Mouse (Mus musculus): ENCODE data around the gene Mark4.
A peak's percentile ranks its signal among the peaks of the same experiment; 100 is the strongest.

The Mark4 gene

DNA sequence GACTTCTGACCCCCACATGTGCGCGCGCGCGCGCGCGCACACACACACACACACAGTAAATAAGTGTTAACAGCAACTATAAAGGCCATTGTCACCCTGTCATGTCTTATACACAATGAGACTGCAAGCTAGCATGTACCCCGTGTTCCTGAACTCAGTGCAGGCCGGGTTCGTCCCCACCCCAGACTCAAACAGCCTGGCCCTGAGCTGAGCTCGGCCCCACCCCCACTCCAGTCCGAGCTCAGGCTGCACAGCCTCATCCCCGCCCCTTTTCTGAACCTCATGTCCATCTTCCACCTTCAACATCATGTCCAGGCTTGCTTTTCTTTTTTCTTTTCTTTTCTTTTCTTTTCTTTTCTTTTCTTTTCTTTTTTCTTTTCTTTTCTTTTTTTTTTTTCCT, 11.7 kb upstream of the Mark4 start:
- no peak for DNase-seq (ENCODE audit: low read depth, low spot score)

DNA sequence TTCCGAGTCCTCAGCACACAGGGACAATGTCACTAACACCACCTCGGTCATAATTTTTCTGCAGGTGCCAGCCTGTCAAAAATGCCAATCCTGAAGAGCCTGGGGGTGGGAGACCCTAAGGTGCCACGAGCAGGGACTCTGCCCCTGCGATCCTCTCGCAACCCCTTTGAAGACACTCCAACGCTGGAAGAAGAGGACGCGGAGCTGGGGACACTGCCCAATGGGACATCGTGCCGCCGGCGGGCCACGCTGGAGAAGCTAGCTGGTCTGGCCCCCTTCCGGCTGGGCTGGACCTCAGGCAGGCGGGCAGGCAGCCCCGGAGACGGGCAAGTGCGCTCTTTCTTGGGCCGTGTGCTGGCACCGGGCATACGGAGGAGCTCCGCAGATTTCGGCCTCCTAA, 10.8 kb upstream of the Mark4 start:
- no peak for DNase-seq (ENCODE audit: low read depth, low spot score)

DNA sequence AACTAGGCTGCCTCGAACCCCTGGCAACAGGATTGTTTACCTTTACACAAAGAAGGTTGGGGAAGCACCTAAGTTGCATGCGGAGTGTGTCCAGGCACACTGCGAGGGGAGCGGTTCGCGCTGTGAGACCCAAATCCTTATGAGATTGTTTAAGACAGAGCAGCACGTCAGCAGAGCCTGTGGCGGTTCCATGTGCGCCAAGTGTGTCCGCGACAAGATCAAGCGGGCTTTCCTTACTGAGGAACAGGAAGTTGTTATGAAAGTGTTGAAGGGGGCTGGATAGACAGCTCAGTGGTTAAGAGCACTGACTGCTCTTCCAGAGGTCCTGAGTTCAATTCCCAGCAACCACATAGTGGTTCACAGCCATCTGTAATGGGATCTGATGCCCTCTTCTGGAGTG, 9.7 kb upstream of the Mark4 start:
- no peak for DNase-seq (ENCODE audit: low read depth, low spot score)

GRCm38 (mm10) chr7:19467638-19468037, 9.0 kb upstream of the Mark4 start:
- no peak for DNase-seq (ENCODE audit: low read depth, low spot score)

DNA sequence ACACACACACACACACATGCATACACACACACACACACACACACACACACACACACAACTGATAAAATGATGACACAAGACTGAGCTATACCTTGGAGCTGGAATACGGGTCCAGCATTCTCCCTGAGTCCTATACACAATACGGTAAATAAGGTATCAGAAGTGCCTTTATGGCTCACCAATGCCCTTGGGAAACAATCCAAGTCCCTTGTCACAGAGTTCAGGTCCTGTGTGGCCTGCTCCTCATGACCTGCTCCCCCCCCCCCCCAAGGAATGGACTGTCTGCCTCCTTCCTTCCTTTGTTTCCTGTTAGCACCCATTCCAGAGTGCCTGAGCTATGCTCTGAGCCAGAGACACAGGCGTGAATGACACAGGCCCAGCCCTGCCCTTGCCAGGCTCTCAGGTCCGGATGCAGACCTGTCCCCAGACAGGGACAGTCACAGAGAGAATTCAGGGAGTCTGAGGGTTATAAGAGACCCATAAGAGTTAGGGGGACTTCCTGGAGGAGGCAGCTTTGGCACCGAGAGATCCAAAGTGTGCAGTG, 8.1 kb upstream of the Mark4 start:
- DNase-seq (ENCODE audit: low read depth, low spot score) = no peak

DNA sequence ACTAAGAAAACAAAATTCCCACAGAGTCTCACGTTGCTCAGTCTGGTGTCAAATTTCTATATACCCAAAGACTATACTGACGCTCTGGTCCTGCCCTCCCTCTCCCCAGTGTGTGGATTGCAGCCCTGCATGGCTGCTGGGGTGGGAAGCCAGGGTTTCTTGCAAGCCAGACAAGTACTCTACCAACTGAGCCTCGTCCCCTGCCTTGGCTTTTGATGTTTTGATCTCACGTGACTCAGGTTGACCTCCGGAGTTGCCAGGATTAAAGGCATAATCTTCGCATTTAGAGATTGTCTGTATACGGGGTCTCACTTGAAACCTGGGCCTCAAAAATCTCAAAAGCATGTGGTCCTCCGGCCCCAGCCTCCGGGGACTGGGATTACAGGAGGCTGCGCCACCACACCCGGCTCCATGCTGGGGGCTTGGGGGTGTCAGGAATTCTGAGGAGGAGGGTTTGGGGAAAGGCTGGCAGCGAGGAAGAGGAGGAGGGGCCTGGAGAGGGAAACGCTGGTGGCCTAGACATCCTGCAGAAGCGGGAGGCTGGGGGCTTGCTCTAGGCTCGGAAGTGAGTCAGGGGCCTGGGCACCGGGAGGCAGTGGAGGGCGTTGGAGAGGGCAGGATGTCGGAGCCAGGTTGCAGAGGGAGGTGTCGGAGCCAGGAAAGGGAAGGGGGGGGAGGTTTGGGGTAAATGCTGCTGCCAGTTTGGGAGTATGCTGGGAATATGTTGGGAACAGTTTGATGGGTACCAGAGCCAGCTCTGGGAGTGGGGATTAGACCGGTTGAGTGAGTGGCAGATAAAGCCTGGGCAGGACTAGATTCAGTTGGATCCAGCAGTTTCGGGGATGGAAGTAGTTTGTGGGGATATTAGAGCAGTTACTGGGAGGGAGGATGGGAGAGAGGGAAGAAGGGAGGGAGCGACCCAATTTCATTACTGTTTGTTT, 6.0 kb upstream of the Mark4 start:
- no peak for DNase-seq (ENCODE audit: low read depth, low spot score)

DNA sequence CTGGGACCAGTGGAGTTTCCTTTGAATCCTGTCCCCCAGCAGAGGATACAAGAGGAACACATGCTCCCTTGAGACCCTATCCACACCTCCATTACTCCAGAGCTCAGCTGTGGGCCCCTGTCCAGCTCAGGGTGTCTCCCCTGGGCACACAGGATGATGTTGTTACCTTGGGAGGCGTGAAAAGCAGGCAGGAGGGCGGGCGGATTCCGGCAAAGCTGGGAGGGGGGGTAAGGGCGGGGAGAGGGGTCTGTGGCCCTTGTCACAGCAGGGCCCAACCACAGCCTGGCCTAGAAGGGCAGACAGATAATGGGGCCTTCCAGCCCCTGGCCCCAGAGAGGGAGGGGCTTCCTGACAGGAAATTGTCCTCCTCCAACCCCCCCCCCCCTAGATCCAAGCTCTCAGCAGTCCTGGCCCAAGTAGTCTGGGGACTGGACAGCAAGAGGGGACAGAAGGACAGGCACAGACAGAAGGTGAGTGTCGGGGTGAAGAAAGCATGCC, 4.3 kb upstream of the Mark4 start, which contains the start of gene Exoc3l2:
TSS of gene Exoc3l2 (plus strand) at position 448 of the 498 bp plus-strand sequence.
- no peak for DNase-seq (ENCODE audit: low read depth, low spot score)

DNA sequence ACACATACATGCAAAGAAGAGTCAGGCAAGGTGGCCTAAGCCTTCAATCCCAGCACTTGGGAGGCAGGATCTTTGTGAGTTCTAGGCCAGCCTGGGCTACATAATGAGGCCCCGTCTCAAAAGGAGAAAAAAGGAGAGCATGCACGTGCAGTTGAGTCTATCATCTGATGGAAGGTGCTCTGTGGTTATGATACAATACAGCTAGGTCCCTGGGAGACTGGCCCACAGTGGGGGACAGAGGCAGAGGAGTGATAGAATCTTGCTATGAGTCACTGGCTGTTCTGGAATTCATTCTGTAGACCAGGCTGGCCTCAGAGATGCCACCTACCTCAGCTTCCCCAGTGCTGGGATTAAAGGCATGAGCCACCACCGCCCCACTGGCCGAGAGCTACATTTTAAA, 3.8 kb upstream of the Mark4 start:
- DNase-seq (ENCODE audit: low read depth, low spot score) = no peak

DNA sequence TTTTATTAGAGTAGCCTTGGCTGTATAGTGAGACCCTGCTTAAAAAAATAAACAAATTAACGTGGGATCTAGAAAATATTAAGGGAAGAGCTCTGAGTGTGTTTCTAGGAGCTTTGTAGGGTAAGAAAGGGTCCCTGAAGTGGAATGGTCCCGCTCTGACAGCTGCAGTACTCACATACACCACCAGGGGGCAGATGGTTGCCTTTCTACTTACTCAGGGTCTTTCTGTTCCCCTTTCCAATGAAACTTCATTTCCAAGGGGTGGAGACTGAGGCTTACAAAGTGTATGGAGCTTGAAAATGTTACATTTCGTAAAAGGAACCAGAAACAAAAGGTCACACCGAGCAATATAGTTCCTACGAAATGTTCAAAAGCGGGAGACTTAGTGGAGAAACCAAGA, 2.9 kb upstream of the Mark4 start:
- peak; percentile 80 for DNase-seq (ENCODE audit: low read depth, low spot score)

- no peak for DNase-seq (ENCODE audit: low read depth, low spot score)
Measured at GRCm38 (mm10) chr7:19460500-19460899, 1.9 kb upstream of the Mark4 start.

DNA sequence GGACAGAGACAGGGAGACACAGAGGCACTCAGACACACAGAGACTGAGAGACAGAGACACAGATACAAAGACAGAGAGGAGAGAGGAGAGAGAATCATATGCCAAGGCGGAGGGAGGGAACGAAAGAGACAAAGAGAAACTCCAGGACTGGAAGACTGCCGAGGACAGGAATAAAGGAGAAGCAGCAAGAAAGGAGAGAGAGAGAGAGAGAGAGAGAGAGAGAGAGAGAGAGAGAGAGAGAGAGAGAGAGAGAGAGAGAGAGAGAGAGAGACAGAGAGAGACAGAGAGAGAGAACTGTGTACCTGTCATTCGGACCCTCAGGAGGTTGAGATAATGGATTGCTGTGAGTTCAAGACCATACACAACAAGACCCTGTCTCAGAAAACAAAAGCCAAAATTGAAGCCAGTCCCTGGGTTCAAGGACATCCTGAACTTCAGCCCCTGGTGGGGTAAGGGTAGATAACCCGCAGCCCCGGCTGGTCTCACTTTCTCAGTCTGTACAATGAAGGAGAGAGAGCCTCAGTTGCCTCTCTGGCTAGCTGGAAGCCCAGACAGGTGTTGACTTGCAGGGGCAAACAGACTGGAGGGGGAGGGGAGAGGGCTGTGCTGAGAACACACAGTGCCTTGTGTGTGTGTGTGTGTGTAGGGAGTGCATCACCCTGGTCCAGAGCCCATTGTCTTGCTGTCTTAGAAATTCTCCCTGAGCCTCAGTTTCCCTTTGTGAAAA, 686 bp upstream of the Mark4 start:
- DNase-seq (ENCODE audit: low read depth, low spot score) = peak; percentile 14

GRCm38 (mm10) chr7:19458072-19458486, 542 bp downstream of the Mark4 start:
- peak; percentile 74 for DNase-seq (ENCODE audit: low read depth, low spot score)

DNA sequence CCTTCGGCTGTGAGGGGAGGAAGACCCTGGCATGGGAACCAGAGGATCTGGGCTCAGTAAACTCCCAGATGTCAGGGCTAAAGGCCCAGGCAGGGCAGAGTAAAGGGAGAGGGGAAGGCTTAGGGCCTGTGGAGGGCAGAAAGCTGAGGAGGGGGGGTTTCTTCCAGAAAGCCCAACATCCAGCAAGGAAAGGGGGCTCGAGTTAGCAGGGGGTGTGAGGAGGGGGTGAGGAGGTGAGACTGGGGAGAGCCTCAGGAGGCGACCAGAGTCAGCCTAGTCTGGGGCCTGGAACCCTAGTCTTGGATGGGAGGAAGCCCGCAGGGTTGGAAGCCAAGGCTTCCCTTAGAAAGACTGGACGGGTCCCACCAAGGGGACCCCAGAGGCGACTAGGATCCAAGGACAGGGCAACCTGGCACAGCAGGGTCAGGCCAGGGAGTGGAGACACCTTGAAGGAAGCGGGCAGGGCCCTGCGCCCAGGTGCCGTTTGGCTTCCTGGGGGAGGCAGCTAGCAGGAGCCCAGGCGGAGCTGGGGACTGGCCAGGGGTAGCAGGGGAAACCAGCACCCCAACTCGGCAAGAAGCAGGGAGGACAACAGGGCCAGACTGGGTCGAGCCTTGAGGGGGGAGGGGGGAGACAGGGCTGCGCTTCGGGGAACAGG, 1.1 kb downstream of the Mark4 start:
- DNase-seq (ENCODE audit: low read depth, low spot score) = no peak

DNA sequence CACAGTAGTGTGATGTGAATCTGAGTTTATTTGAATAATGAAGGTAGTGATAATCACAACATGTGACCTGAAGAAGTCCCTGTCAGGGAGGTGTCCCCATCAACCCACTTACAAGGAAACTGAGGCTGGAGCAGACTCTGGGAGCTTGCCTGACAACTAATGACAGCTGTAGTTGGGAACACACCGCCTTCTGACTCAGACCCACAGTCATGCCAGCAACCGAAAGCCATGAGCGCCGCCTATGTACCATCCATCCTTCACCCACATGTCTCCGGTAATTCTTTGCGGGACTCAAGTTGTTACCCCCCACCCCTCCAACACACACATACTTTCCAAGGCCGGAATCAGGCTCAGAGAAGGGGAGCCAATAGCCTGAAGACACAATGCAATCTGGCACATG, 2.0 kb downstream of the Mark4 start:
- no peak for DNase-seq (ENCODE audit: low read depth, low spot score)

- DNase-seq (ENCODE audit: low read depth, low spot score) = no peak
Measured at GRCm38 (mm10) chr7:19455819-19456495, 2.7 kb downstream of the Mark4 start.

GRCm38 (mm10) chr7:19455186-19455585, 3.4 kb downstream of the Mark4 start:
- no peak for DNase-seq (ENCODE audit: low read depth, low spot score)

DNA sequence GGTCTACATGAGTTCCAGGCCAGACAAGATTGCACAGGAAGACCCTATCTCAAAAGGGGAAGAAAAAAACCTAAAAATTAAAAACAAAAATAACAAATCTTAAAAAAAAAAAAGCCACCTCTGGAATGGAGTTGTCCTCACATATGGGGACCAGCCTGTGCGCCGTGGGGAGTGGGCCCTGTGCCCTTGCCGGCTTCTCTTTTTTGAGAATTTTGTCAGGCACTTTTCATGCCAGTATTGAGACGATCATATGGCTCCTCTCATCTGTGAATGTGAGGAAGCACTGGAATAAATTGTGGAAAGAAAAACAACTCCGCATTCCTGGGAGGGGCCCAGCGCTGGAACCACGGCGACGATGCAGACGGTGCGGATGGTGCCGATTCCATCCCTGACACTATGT, 9.5 kb downstream of the Mark4 start:
- no peak for DNase-seq (ENCODE audit: low read depth, low spot score)

DNA sequence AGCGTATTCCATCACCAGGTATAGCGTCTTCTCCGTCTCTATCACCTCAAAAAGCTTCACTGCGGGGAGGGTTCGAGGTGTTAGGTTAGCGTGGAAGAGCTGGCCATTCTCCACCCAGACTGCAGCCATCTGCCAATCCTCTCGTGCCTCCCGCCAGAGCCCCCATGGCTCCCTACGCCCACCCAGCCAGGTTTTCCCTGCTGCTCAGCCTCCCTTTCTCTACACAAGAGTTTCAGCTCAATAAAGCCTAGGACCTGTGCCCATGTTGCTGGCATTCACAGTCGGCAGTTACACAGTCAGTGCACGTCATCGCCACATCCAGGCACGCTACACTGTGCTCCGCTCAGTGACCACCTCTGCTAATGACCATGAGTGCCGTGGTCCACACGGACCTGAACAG, 10.9 kb downstream of the Mark4 start:
- no peak for DNase-seq (ENCODE audit: low read depth, low spot score)

DNA sequence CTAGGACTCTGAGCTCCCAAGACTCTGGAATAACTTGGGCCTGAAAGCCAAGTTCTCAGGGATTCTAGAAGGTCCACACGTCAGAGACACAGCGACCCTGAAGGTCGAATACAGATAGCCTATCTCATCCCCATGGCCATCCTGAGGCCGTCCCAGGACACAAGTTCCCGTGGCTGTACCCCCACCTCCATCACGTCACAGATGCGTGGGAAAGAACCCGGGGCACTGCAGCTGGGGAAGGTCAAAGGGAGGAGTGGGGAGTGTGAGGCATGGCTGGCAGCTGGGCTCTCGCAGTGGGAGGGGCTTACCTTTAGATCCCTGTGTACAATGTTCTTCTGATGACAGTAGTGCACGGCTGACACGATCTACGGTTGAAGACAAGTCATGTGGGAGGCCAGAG, 13.8 kb downstream of the Mark4 start:
- DNase-seq (ENCODE audit: low read depth, low spot score) = no peak

DNA sequence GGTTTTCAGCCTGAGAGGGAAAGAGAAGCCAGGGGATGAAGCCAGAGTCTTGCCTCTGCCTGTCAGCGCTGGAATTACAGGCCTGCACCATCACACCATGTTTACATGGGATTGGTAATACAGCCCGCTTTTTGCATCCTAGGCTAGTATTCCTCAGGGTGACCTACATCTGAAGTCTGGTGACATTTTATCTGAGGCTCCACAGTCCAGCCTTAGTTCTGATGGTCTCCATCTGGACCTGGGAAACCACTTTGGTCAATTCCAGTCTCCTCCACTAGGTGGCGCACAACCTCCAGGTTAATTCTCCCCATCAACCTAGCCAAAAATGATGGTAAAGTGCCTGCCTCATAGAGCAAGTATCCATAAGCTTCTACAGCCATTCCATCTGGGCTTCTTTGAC, 15.3 kb downstream of the Mark4 start:
- peak; percentile 81 for DNase-seq (ENCODE audit: low read depth, low spot score)

DNA sequence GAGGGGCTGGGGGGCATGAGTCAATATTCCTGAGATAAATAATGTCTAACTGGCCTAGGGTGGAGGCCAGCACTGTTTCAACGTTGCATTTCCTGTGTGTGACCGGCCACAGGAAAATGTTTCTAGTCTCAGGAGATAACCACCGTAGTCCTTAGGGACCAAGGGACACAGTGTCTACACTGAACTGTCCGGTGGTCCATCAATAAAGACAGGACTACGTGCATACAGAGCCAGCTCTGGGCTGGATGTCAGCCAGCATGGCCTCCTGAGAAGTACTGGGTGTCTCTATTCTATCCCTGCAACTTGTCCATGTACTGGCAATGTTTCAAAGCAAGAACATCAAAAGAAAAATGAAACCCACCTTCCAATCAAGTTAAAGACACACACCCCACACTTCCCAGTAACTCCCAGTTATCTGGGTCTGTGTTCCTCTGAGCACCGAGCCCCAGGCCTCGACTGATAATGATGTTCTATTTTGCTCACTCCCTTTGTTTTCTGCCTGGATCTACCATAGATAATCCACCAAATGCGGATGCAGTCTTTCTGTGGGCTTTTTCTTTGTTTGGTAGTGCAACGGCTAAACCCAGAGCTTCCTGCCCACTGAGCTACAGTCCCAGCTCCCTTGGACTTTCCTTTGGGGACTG, 17.1 kb downstream of the Mark4 start:
- DNase-seq (ENCODE audit: low read depth, low spot score) = no peak

Measured in CD4-positive, CD25-positive, alpha-beta regulatory T cell, adult 2 months (primary cell).